Mouse (Mus musculus): ENCODE data around the gene S100a1. TPM values are rescaled to one million over a fixed set of nuclear protein-coding genes. Genes with fewer than 3 reads are reported as not detected.

S100a1 gene
- 27.6 and 88.3 TPM in 2 replicates for polyA plus RNA-seq (2012; rRNA removed; ENCODE audit: low replicate concordance)

GRCm38 (mm10) chr3:90513796-90514590 is at the start of gene S100a1, which contains the start of gene S100a13:
TSS of gene S100a1 (minus strand) at chr3:90514392.
TSS of gene S100a13 (plus strand) at chr3:90514435.

GRCm38 (mm10) chr3:90560008-90560628 is 45.9 kb upstream of the S100a1 start, which contains the start of gene S100a3:
TSS of gene S100a3 (plus strand) at chr3:90560578.

GRCm38 (mm10) chr3:90537141-90537904 is 23.1 kb upstream of the S100a1 start, which contains the start of gene S100a16:
TSS of gene S100a16 (plus strand) at chr3:90537254.

DNA sequence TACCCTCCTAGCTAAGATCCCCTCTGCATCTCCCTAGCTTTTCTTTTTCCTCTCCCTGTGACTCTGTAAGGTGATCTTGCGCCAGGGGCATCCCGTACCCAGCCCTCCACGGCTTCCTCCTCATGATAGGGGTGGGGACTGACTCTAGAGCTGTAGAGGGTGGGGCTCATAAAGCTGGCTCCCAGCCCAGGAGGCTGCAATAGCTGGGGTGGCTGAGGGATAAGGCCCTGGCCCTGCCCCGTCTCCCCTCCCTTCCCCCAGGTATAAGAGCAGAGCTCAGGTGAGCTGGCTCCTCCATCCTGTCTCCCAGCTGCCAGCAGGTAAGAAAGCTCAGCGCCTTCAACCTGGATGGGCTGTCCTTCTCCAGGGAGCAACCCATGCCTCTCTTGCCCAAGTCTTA is 12.4 kb upstream of the S100a1 start, which contains the start of gene S100a14:
TSS of gene S100a14 (plus strand) at position 277 of the 400 bp plus-strand sequence.

GRCm38 (mm10) chr3:90508950-90509746 is 5.0 kb downstream of the S100a1 start, which contains the start of gene Chtop:
TSS of gene Chtop (minus strand) at chr3:90509498.

DNA sequence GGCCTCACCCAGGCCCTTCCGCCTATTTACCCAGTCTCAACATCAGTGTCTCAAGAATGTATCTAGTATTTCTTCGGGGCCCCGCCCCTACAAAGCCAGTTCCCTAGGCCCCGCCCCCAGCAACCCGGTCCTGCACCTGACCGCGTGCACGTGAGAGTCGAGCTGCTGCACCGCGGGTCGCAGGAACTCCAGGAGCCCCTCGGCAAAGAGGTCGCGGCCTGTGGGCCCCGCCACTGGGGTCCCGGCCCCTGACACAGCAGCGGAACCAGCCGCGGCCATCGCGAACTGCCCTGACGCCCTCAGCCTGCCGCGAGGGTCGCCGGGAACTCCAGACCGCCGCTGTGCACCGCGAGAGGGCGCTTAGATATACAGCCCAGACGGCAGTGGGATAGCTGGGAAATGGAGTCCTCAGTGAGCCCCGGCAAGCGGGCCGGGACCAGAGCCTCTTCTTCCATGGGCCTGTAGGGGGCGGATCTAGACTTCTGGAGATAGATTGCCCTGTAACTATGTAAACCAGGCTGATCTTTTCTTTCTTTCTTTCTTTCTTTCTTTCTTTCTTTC is 23.4 kb downstream of the S100a1 start, which contains the start of gene Snapin:
TSS of gene Snapin (minus strand) at position 338 of the 561 bp plus-strand sequence.

DNA sequence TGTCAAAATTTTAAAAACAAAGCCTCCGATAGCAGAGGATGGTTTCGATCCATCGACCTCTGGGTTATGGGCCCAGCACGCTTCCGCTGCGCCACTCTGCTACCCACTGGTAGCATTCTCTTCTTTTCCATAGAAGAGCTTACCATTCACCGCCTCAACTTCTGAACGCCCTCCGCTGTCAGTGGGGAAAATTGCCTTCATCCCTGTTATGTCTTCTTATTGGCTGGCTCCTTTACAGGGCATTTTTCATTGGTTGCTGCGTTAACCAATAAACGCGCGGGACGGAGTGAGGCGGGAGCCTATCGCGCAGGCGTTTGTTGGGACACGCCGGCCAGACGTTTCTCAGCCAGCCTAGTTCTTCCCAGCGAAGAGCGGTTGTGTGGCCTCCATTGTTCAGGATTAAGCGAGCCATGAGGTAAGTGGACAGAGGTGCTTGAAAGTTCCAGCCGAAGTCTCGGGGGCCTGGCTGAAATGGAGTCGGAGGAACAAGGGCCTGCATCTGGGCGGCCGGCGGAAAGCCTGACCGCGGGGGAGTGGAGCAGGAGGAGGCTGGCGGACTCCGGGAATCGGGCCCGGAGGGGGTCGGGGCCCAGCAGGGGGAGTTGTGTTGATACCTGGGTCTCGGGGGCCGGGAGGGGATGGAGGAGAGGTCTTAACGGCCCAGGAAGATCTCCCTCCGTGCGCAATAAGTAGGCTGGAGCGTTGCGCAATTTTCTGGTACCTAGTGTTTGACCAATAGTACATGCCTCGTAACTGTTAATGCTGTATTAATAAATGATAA is 38.2 kb downstream of the S100a1 start, which contains the start of gene Ilf2:
TSS of gene Ilf2 (plus strand) at position 296 of the 781 bp plus-strand sequence.

DNA sequence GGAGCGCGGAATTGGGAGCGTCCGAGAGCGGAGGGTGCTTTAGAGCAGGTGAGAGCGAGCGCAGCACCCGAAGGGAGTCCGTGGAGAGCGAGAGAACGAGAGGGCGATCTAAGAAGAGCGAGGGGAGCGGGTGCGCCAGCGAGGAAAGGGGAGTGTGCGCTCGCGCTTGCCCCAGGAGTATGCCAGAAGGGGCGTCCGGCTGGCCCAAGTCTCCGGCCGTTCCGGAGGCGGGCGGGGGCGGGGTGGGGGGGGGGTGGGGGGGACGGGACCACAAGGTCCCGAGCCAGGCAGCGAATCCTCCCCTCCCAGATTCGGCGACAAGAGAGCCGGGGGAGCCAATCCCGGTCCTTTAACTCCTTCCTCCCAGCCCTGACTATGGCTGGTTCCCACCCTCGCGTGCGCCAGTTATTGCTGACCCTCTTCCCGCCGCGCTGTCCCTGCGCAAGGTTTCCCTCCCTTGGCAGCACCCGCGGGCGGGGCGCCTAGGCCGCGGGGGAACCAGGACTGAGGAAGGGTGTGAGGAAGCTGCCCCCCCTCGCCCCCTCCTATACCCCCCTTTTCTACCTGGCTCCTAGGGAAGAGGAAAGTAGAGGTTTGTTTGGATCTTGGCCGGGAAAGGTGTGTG is 48.4 kb downstream of the S100a1 start, which contains the start of gene Npr1:
TSS of gene Npr1 (minus strand) at position 181 of the 625 bp plus-strand sequence.

Other genes with a start within 250 kb of the S100a1 start
- gene Dennd4b, start 249.2 kb downstream of the S100a1 start, polyA plus RNA-seq (2012; rRNA removed; ENCODE audit: low replicate concordance): 7.0 and 7.6 TPM in 2 replicates
- gene Gatad2b, start 221.2 kb downstream of the S100a1 start, polyA plus RNA-seq (2012; rRNA removed; ENCODE audit: low replicate concordance): 5.0 and 7.0 TPM in 2 replicates
- gene Slc27a3, start 124.5 kb downstream of the S100a1 start, polyA plus RNA-seq (2012; rRNA removed; ENCODE audit: low replicate concordance): 6.6 and 6.7 TPM in 2 replicates
- gene Ints3, start 80.8 kb downstream of the S100a1 start, polyA plus RNA-seq (2012; rRNA removed; ENCODE audit: low replicate concordance): 12.2 and 14.4 TPM in 2 replicates
- gene Npr1, start 48.5 kb downstream of the S100a1 start, polyA plus RNA-seq (2012; rRNA removed; ENCODE audit: low replicate concordance): 4.3 and 4.9 TPM in 2 replicates
- 4.3 and 4.6 TPM in 2 replicates for gene Ilf2, start 38.3 kb downstream of the S100a1 start, polyA plus RNA-seq (2012; rRNA removed; ENCODE audit: low replicate concordance)
- gene Snapin, start 23.4 kb downstream of the S100a1 start, polyA plus RNA-seq (2012; rRNA removed; ENCODE audit: low replicate concordance): 5.9 and 7.9 TPM in 2 replicates
- gene Chtop, start 4.9 kb downstream of the S100a1 start, polyA plus RNA-seq (2012; rRNA removed; ENCODE audit: low replicate concordance): 21.1 and 21.8 TPM in 2 replicates
- 9.9 and 13.7 TPM in 2 replicates for gene S100a13, start within 50 bp of the S100a1 start, polyA plus RNA-seq (2012; rRNA removed; ENCODE audit: low replicate concordance)
- gene S100a14, start 12.5 kb upstream of the S100a1 start, polyA plus RNA-seq (2012; rRNA removed; ENCODE audit: low replicate concordance): 0.68 and 2.8 TPM in 2 replicates
- gene S100a16, start 22.9 kb upstream of the S100a1 start, polyA plus RNA-seq (2012; rRNA removed; ENCODE audit: low replicate concordance): 57.6 and 80.1 TPM in 2 replicates
- 0.39 TPM in 1 of 2 replicates, not detected in the other for gene S100a3, start 46.2 kb upstream of the S100a1 start, polyA plus RNA-seq (2012; rRNA removed; ENCODE audit: low replicate concordance)
- gene S100a2, start 75.9 kb upstream of the S100a1 start, polyA plus RNA-seq (2012; rRNA removed; ENCODE audit: low replicate concordance): not detected in 2 replicates
- not detected in 2 replicates for gene Gm42674, start 87.5 kb upstream of the S100a1 start, polyA plus RNA-seq (2012; rRNA removed; ENCODE audit: low replicate concordance)
- gene S100a4, start 89.4 kb upstream of the S100a1 start, polyA plus RNA-seq (2012; rRNA removed; ENCODE audit: low replicate concordance): 0.39 and 0.67 TPM in 2 replicates
- 0.53 TPM in 1 of 2 replicates, not detected in the other for gene S100a5, start 94.1 kb upstream of the S100a1 start, polyA plus RNA-seq (2012; rRNA removed; ENCODE audit: low replicate concordance)
- gene S100a6, start 98.5 kb upstream of the S100a1 start, polyA plus RNA-seq (2012; rRNA removed; ENCODE audit: low replicate concordance): 103 and 214 TPM in 2 replicates
- gene S100a7a, start 139.6 kb upstream of the S100a1 start, polyA plus RNA-seq (2012; rRNA removed; ENCODE audit: low replicate concordance): not detected in 2 replicates
- not detected in 2 replicates for gene S100a8, start 154.6 kb upstream of the S100a1 start, polyA plus RNA-seq (2012; rRNA removed; ENCODE audit: low replicate concordance)
- gene S100a9, start 181.3 kb upstream of the S100a1 start, polyA plus RNA-seq (2012; rRNA removed; ENCODE audit: low replicate concordance): not detected in 2 replicates
- not detected in 2 replicates for gene Pglyrp4, start 212.5 kb upstream of the S100a1 start, polyA plus RNA-seq (2012; rRNA removed; ENCODE audit: low replicate concordance)

Data from duodenum, adult 2 months (tissue).